Mouse (Mus musculus): ENCODE data around the gene Mt1. TPM values are rescaled to one million over a fixed set of nuclear protein-coding genes. Genes with fewer than 3 reads are reported as not detected.

Mt1 gene
- total RNA-seq, 2 experiments from 2014 or later: 583 to 717 TPM

DNA sequence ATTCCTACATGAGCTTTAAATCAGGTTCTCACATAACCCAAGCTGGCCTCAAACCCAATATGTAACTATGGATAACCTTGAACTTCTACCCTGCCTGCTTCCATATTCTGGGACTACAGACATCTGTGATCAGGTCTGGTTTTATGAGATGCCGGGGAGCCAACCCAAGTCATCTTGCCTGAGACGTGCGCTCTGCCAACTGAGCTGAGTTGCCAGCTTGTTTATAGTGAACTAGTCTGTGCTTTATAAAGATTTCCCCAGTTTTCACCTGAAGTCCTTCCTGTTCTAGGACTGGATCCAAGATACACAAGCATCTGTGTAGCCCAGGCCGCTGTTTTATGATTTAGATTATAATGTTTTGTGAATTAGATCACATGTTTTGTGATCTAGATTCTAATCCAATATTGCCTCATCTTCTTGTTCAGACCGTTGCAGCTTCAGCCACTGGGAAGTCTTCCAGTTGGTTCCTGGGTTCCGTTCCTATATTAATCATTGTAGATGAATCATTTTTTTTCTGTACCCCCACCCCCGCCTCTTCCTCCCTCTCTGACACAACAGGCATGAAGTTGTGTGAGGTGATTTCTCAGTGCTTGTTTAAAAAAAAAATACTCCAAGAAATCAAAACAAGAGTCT is 15.8 kb downstream of the Mt1 start:
- ATAC-seq (replicated peaks; ENCODE audit: low FRiP score, low TSS enrichment, poor library complexity, severe bottlenecking): no peak

GRCm38 (mm10) chr8:94199202-94199869 is 20.5 kb downstream of the Mt1 start:
- ATAC-seq (replicated peaks; ENCODE audit: low FRiP score, low TSS enrichment, poor library complexity, severe bottlenecking): peak; percentile 68

DNA sequence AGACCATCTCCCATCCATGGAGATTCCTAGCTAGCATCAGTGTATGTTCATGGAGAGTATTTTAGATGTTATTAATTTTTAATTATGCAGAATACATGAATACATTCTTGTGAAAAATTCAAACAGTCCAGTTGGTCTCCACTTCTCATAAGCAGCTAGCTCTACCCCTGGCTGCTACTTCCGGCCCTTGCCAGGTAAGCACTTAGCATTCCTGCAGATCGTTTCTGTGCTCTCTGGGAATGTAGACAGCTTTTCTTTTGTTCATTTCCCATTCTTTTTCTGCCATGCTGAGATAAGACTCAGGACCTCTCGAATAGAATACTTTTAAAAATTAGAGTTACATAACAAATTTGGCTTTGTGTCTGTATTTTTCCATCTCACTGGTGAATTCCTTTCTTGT is 25.2 kb downstream of the Mt1 start:
- no peak for ATAC-seq (replicated peaks; ENCODE audit: low FRiP score, low TSS enrichment, poor library complexity, severe bottlenecking)

GRCm38 (mm10) chr8:94205736-94206135 is 26.9 kb downstream of the Mt1 start:
- peak; percentile 87 for ATAC-seq (replicated peaks; ENCODE audit: low FRiP score, low TSS enrichment, poor library complexity, severe bottlenecking)

- ATAC-seq (replicated peaks; ENCODE audit: low FRiP score, low TSS enrichment, poor library complexity, severe bottlenecking): no peak
These were observed 27.4 kb downstream of the Mt1 start for GRCm38 (mm10) chr8:94206256-94206655.

DNA sequence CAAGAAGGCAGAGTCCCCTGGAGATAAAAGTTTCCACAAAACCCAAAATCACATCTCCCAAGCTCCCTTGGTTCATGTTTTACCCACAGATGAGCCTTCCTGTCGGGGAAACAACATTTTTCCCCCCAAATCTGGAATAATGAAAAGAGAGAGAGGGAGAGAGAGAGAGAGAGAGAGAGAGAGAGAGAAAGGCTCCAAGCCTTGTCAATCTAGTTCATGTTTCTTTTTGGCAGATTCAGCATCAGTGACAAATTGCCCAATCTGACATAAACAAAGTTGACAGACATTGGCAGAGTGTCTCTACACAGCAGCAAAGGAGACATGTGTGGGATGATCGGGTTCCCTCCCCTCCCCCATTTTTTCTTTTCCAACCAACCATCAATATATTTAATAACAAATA is 28.6 kb downstream of the Mt1 start:
- ATAC-seq (replicated peaks; ENCODE audit: low FRiP score, low TSS enrichment, poor library complexity, severe bottlenecking): no peak

- no peak for ATAC-seq (replicated peaks; ENCODE audit: low FRiP score, low TSS enrichment, poor library complexity, severe bottlenecking)
These were observed 30.8 kb downstream of the Mt1 start for GRCm38 (mm10) chr8:94209639-94210038.

- ATAC-seq (replicated peaks; ENCODE audit: low FRiP score, low TSS enrichment, poor library complexity, severe bottlenecking): no peak
These were observed 31.3 kb downstream of the Mt1 start for GRCm38 (mm10) chr8:94210225-94210624.

GRCm38 (mm10) chr8:94213819-94214218 is 34.9 kb downstream of the Mt1 start:
- no peak for ATAC-seq (replicated peaks; ENCODE audit: low FRiP score, low TSS enrichment, poor library complexity, severe bottlenecking)

- ATAC-seq (replicated peaks; ENCODE audit: low FRiP score, low TSS enrichment, poor library complexity, severe bottlenecking): peak; percentile 92
These were observed 35.6 kb downstream of the Mt1 start, which contains the start of gene Nup93 for GRCm38 (mm10) chr8:94214252-94215173. Gene Nup93, plus strand, starts transcription at chr8:94214564.

- no peak for ATAC-seq (replicated peaks; ENCODE audit: low FRiP score, low TSS enrichment, poor library complexity, severe bottlenecking)
These were observed 48.6 kb downstream of the Mt1 start for GRCm38 (mm10) chr8:94227381-94227939.

Other genes starting within 250 kb of the Mt1 start
- gene Amfr, start 166.2 kb upstream of the Mt1 start, total RNA-seq (2014; fragmentation: Nextera tagmentation): 62.9 and 64.6 TPM in 2 replicates
- 89.4 and 214 TPM in 2 replicates for gene Amfr, start 166.2 kb upstream of the Mt1 start, total RNA-seq (2017)
- 122 and 145 TPM in 2 replicates for gene Nudt21, start 142.1 kb upstream of the Mt1 start, total RNA-seq (2014; fragmentation: Nextera tagmentation)
- gene Nudt21, start 142.1 kb upstream of the Mt1 start, total RNA-seq (2017): 68.2 and 81.4 TPM in 2 replicates
- 17.2 and 19.0 TPM in 2 replicates for gene Ogfod1, start 141.9 kb upstream of the Mt1 start, total RNA-seq (2014; fragmentation: Nextera tagmentation)
- 8.4 and 11.3 TPM in 2 replicates for gene Ogfod1, start 141.9 kb upstream of the Mt1 start, total RNA-seq (2017)
- 5.3 and 11.9 TPM in 2 replicates for gene Bbs2, start 80.2 kb upstream of the Mt1 start, total RNA-seq (2014; fragmentation: Nextera tagmentation)
- 2.0 and 15.9 TPM in 2 replicates for gene Bbs2, start 80.2 kb upstream of the Mt1 start, total RNA-seq (2017)
- gene Mt4, start 41.9 kb upstream of the Mt1 start, total RNA-seq (2014; fragmentation: Nextera tagmentation): not detected in 2 replicates
- gene Mt4, start 41.9 kb upstream of the Mt1 start, total RNA-seq (2017): not detected in 2 replicates
- not detected in 2 replicates for gene Mt3, start 26.5 kb upstream of the Mt1 start, total RNA-seq (2014; fragmentation: Nextera tagmentation)
- not detected in 2 replicates for gene Mt3, start 26.5 kb upstream of the Mt1 start, total RNA-seq (2017)
- gene Mt2, start 6.4 kb upstream of the Mt1 start, total RNA-seq (2014; fragmentation: Nextera tagmentation): 352 and 428 TPM in 2 replicates
- 400 TPM in 2 replicates for gene Mt2, start 6.4 kb upstream of the Mt1 start, total RNA-seq (2017)
- 66.6 and 86.4 TPM in 2 replicates for gene Nup93, start 35.5 kb downstream of the Mt1 start, total RNA-seq (2014; fragmentation: Nextera tagmentation)
- gene Nup93, start 35.5 kb downstream of the Mt1 start, total RNA-seq (2017): 55.1 and 69.6 TPM in 2 replicates
- gene Slc12a3, start 150.1 kb downstream of the Mt1 start, total RNA-seq (2014; fragmentation: Nextera tagmentation): 0.12 and 1.8 TPM in 2 replicates
- gene Slc12a3, start 150.1 kb downstream of the Mt1 start, total RNA-seq (2017): not detected in 2 replicates
- gene Herpud1, start 207.4 kb downstream of the Mt1 start, total RNA-seq (2014; fragmentation: Nextera tagmentation): 31.8 and 41.0 TPM in 2 replicates
- gene Herpud1, start 207.4 kb downstream of the Mt1 start, total RNA-seq (2017): 43.7 and 50.8 TPM in 2 replicates